Mouse (Mus musculus) brain, adult 2 months (tissue): ENCODE data around the gene Pde4b.
"Not testable (repeated sequence)": the region's sequence is repeated elsewhere in the genome, so short reads cannot be mapped to it uniquely, and the experiment has no call there.

ENCODE experiments used
- DNase-seq: peaks from one replicate; pipeline ENCODE4 v3.0.0; 2011; ENCODE audit warnings: low read depth, low spot score

Gene Pde4b

DNA sequence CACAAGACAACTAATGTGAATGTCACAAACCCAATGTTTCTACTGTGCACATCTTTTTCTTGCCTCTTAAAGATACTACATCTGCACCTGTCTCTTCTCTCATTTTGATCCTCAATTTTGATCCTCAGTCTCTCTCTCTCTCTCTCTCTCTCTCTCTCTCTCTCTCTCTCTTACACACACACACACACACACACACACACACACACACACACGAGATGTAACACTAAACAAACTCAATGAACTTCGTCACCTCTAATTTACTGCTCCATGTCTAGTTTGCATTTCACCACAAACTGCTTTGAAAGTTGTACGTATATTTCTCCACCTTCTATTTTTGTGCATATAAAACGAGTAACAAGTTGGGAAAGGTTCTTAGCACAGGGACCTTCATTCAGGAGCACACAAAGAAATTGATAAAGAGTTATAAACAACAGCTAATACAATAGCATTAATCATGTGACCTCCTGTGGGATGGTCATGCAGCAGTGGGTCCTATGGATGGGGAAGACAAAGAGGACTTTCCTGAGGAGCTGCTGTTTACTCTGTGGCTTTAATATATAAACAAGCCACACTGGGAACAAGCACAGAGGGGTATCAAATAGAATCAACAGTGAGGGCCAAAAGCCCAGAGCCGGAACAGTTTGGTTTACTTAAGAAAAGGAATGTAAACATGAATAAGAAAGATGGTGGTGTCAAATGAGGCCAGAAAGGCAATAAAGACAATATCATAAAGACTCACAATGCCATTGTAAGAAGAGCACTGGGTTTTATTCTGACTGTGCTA, 372.1 kb downstream of the Pde4b start:
- no peak for DNase-seq

DNA sequence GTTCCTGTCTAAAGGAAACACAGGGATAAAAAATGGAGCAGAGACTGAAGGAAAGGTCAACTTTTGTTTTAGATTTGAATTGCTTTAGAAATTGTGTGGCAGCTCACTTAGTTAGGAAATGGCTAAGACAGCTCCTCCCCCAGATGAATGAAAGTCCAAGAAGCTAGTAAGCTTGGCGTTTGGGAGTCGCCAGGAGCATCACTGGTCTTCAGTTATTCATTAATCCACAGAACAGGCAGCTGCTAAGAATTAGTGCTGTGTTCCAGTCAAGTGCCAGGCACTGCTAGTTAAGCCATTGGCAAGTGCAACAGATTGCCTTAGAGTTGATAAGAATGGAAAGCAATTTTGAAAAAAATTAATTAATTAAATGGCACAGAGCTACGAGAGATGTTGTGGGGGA, 390.8 kb downstream of the Pde4b start:
- no peak for DNase-seq

DNA sequence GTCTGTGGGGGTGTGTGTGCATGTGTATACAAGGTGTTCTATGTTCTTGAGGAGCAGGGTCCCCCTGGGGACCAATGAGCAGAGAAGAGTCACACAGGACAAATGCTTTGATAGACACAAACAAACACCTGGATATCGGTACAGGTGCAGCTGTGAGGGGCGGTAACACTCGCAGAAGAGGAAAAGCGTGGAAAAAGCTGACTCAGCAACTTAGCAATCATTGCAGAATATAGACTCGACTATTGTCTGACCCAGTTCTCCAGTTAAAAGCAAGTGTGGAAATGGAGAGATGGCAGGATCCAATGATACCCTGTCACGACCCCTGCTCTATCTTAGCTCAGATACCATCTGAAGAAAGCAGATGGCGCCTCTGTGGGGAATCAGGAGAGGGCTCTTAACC, 391.5 kb downstream of the Pde4b start:
- no peak for DNase-seq

DNA sequence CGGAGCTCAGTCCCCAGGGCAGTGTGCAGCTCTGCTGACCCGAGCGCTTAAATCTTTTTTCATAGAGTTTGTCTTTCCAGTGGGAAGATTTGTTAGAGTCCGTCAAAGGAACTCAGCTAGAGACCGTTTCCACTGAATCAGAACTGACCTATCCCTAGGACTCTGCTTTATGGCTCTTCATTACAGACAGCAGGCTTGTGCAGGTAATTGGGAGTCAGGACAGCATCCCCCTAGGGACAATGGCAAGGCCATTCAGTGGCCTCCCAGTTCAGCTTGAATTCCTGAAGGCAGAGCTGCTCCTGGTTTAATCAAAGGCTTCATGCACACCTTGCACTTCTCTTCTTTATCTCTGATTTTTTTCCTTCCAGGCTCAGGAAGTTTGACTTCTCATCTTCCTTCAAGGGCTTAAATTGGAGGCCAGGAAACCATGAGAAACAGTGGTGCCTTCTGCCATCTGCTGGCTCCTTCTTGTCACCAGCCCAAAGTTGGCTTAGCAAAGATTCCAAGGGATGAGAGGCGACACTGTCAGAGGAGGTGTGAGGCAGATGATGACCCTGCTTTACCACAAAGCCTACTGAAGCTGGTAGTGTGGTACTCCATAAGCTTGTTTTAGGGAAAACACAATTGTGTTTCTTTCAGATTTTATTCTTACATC, 393.6 kb downstream of the Pde4b start:
- DNase-seq: peak; percentile 92

DNA sequence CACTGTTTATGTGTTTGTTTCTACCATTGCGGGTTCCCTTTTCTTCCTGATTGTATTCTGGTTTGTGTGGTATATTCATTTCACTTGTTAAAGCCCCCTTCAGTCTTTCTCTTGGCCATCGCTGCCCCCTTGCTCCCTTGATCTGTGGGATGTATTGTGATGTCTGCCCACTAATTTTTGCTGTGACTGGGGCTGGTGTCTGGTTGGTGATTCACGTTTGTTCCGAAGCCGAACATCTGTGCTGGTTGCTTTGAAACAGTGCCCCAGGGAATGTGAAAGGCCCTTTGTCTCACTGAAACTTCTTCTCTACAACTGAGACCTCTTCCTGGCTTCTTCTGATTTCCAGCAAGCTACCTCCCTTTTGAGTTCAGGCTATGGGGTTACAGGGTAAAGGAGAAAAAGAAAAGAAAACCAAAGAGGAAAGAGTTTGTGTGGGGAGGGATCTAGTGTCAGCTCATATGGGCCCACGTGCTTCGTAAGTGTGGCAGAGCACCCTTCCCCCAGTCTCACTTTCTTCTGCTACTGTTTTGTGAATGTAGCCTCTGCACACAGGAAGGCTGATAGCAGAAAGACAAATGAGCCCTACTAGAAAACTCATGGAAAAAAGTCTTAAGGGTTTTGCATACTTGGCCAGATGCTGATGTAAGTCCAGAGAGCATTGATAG, 396.1 kb downstream of the Pde4b start:
- peak; percentile 85 for DNase-seq

DNA sequence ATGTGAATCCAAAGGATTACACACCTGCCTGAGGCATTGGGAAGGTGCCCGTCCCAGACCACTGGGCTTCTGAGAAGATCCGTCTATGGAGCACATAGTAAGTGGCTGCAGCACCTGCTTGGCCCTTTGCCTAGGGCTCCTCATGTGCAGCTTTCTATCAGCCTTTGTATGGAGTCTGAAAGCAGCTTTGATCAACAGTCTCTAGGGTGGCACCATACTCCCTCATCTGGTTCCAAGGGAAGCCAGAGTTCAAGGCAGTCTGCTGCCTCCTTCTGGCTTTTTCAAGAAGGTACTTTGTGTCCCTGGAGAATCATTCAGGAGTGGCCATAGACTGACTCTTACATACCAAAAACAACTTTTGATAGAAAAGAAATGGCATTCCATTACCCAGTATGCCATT, 397.4 kb downstream of the Pde4b start:
- peak; percentile 87 for DNase-seq

DNA sequence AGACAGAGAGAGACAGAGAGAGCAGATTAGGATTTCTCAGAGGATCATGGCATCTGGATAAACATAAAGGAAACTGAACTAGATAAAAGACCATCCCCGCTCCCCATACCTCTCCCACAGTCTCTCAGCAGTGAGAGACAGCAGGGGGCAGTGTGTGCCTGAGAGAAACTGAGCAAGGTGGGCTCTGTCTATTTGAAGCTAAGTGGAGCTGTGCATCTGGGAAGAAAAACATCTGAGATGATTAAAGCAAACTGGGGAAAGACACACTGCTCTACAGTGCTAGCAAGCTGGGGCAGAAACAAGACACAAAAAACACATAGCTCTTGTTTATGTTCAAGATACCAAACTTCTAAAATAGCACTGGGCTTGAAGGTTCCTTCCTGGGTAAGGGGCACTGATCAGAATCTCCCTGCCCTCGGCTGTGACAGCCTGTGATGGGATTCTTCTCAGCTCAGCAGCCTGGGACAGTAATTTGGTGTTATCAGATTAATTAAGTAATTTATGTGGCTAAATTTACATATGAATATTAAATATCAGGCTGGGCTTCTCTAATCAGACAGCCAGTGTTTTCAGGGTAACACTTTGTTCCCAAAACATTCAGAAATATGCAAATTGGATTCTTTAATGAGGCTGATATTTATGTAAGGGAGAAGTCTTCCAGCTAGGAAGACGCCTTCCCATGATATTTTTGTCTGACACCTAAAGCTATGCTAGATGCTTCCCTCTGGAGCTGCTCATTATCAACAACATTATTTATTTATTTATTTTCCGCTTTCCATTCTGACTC, 399.0 kb downstream of the Pde4b start:
- peak; percentile 45 for DNase-seq

DNA sequence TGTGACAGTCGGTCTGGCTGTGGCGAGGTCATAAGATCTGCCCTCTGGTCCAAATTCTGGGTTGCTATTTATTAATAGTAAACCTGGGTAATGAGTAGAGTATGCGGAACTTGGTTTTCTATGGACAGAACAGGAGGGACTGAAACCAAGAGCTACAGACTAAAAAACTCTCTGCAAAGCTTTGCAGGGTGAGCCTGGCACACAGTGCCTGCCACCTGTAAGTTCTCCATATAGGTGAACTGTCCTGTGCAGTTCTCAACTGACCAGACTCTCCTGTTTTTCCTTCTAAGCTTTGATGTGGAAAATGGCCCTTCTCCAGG, 399.5 kb downstream of the Pde4b start:
- no peak for DNase-seq

DNA sequence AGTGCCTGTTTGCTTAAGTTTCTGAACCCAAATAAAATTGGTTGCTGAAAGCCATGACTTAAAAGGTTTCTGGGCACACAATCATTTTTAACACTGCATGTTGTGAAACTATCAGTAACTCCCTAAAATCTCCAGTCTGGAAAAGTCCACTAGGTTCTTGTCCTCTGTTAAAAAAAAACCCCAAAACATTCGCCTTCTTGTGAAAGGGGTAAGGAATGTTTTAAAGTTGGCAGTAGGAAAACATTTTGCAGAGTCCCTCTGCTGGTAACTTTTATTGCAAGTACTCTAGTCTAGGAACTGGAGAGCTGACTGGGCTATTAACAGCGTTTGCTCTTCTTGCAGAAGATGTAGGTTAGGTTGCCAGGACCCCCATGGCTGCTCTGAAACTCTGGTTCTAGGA, 400.7 kb downstream of the Pde4b start:
- no peak for DNase-seq

DNA sequence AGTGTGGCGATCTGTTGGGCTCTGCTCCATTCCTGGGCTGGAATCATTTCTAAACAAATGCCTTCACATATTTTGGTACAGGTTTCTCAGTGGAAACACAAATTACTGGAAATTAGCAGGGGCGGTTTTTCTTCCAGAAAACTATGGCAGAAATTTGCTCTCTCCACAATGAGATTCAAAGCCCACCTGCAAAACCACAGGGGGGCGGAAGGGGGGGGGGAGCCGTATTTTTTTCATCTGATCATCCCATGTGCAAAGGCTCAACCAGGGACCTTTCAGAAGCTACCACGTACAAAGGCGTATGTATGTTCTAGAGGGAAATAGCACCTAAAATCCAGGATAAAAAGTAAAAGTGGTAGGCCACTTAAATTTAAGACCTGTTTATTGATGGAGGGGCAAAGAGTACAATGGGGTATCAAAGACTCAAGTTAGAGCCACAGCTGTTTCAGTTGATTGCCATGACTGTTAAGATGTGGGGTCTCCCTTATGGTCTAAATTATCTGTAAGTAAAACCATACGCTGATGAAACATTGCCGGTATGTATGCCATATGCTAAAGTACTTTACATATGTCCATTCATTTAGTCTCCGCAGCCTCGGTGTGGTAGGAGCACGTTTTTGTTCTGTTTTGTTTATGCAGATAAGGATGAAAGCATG, 404.3 kb downstream of the Pde4b start:
- DNase-seq: no peak

DNA sequence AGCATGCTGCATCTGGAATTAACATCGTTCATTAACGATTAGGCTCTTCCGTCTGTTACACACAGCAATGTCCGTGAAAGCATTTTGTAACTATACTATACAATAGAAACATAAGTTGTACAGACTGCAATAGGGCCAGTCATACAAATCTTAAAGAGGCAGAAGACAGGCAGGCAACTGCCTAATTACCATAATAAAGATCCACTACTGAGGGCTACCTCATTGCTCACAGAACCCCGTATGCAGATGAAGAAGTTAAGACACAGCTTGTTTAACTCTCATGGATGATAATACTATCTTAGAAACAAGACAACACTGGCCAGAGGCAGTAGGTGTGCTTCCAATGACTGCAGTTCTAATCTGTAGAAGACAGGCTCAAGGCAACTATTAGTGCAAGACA, 405.6 kb downstream of the Pde4b start:
- no peak for DNase-seq

DNA sequence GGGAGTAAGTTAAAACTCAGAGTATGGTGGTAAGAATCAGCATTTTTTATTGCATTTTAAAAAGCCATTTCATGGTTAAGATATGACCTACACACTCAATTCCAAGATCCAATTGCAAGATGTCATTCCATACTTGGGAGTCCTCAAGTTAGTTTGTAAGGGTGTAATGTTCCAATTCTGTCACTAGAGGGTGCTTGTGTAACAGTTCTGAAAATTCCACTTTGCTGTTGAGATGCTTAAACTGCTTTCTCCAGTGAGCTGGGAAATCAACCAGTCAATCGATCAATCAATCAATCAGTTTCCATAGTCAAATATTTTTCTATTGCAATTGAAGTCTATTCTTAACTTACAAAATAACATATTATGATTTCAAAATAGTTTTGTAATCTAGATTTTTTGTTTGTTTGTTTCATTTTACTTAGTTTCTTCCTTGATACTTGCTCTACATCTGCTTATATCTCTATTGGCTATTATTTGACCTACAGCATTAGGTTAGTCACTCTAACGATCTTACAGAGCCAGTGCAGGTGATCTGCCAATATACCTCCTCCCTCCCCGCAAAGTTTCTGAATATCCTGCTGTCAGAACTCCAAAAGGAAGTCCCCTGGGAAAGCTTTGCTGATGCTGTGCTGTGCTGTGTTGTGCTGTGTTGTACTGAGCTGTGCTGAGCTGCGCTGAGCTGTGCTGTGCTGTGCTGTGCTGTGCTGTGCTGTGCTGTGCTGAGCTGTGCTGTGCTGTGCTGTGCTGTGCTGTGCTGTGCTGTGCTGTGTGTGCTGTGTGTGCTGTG, 406.2 kb downstream of the Pde4b start:
- DNase-seq: peak; percentile 87

DNA sequence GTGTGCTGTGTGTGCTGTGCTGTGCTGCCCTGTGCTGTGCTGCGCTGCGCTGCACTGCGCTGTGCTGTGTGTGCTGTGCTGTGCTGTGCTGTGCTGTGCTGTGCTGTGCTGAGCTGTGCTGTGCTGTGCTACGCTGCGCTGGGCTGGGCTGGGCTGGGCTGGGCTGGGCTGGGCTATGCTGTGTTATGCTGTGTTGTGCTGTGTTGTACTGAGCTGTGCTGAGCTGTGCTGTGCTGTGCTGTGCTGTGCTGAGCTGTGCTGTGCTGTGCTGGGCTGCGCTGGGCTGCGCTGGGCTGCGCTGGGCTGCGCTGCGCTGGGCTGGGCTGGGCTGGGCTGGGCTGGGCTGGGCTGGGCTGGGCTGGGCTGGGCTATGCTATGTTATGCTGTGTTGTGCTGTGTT, 406.9 kb downstream of the Pde4b start:
- not testable (repeated sequence) for DNase-seq

DNA sequence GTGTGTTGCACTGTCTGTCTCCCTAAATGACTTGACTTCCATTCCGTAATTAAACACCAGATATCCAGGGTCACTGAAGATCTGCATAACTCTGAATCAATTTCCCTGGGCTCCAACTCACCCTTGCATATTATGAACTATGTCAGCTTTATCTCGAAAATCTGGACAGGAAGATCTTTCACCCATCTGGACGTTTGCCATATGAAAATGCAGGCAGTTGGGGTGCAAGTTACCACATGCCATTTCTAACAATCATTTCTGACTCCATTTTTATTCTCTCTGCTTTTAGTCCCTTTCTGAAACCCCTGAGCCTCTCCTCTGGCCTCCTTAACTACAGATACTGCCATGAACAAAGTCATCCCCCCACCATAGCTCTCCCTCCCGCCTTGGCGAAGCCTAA, 407.7 kb downstream of the Pde4b start:
- DNase-seq: no peak

DNA sequence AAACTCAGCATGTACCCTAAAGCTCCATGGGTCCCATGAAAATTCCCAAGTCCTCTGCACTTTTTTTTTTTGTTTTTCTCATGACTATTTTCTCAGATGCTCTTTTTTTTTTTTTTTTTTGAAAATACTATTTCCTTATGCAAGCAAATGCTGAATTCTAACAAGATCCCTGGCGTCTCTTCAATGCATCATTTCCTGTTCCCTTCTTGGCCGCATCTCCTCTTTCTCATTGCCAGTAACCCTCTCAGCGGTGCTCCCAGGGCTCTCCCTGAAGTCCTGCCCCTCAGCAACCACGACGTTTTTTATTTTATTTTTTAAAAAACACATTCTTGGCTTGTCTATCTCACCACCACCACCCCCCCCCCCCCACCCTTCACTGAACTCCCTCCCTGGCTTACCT, 408.1 kb downstream of the Pde4b start:
- peak; percentile 74 for DNase-seq

DNA sequence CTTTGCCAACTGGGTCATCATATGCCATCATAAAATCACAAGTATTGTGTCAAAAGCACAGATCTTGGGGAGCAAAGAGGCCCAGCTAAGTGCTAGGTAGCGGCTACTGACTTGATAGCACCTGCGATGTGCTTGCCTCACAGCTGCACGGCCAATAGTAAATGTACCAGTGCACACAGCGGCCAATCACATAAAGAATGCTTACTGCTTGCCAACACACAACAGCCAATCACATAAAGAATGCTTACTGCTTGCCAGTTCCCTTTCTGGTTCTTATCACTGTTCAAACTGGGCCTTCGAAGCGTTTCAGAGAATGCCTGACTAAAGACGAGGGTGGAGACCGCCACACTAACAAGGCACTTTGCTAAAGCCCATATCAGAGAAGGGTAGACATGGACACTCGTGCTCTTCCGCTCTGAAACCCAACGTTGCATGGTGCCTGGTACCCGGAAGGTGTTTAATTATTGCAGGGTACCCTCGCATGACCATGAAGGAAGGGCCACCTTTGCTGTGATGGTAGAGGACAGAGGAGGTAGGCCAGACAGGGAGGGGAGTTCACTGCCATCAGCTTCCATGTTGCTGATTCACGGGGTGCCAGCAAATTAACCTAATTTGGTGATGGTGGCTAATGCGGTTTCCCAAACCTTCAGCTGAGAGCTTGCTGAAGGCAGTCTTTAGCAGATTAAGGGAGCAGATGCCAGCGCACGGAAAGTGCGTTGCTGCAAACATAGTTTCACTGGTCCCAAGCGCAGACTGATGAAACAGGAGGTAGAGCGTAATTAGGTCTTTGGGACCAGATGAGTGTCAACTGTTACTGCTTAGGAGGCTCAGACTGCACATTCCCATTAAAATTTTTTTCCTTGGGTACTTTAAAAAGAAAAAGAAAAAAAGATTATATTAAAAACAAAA, 409.2 kb downstream of the Pde4b start:
- peak; percentile 61 for DNase-seq

DNA sequence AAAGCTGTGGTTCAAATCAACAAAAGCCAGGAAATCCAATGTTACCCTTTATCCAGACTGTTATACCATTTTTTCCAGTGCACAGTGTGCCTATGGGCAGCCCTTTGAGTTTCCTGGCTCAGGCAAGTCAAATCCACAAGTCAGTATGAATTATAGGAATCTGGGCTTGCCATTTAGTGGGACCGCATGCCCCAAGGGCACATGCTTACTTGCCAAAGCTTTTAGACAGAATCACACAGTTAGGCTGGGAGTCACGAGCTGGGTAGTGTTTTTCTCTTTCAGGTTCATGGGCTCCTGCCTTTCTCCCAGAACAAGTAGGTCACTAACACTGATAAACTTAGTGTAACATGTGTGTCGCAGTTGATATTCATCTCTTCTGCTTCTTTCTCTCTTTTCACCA, 409.9 kb downstream of the Pde4b start:
- no peak for DNase-seq

DNA sequence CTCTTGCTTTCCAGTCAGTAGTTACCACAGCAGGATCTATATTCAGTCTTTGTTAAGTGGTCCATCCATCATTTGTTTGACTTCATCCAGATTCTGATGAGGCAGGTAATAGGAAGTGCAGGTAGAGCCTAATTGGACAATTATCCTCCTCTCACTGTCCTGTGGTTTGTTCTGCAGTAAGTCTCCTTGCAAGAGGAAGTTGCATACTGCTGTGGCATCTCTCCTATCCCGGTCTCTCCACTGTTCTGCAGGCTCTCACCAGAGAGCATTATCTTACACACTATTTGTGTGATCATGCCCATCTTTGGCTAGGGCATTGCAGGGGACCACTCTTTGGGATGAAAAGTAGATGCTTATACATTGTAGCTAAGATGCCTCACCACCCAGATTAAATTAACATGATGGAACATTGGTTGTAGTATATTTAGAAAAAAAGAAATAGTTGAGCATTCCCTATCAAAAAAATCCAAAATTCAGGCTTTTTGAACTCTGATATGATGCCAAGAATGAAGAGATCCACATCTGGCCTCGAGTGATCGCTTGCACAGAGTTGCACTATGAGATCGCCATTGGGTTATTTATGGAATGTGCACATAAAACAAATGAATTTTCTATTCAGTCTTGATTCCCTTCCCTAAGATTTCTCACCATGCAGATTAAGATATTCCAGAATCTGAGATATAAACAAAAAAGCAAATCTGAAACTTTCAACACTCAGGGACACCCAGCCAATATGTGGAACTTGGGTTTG, 411.0 kb downstream of the Pde4b start:
- DNase-seq: no peak

DNA sequence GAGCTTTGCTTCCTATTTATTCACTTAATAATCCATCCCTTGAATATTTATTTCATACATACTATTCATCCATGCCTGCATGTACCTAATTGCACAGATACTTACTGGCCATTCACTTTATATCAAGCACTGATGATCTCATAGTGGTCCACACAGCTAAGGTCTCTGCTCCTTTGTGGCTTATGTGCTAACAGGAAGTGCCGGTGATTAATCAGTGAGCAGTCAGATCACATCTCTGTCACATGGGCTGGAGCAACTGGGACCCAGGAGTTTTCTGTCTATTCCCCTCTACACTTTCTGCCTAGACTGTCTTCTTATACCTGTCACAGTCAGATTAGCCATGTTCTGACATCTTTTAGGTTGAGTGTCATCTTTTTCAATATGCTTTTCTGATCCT, 411.6 kb downstream of the Pde4b start:
- no peak for DNase-seq
